Mouse (Mus musculus) c-Kit-positive CD71-negative TER-119-negative erythroid progenitor cells, embryonic 14.5 days (primary cell): ENCODE measurements at regions not wholly inside any gene's neighbourhood (a gene's known extent, or its start where the extent isn't known, plus 50 kb on each side); places are given as distances from the start of the nearest gene placed in this dataset.
A peak's percentile ranks its signal among the peaks of the same experiment; 100 is the strongest.

Source experiments
- DNase-seq: peaks from one replicate; pipeline ENCODE4 v3.0.0-alpha.2; 2013; ENCODE audit warnings: low read depth

DNA sequence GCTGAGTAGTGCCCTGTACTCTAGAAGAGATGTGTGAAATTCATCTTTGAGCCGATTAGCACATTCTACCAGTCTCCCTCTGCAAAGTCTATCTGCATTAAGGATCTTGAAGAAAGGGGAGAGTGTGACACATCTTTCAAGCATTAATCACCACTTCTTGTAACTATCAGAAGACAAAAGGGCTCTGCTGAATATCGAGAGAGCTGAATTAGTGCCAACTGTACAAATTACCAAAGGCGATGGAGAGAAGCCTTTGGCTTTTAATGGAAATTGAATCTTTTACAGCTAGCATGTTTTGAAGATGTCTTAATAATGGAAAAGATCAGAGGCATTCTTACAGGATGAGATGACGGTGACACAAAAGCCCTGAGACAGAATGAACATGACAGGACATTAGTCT lies 97.2 kb upstream of the Pam start:
- no peak for DNase-seq

DNA sequence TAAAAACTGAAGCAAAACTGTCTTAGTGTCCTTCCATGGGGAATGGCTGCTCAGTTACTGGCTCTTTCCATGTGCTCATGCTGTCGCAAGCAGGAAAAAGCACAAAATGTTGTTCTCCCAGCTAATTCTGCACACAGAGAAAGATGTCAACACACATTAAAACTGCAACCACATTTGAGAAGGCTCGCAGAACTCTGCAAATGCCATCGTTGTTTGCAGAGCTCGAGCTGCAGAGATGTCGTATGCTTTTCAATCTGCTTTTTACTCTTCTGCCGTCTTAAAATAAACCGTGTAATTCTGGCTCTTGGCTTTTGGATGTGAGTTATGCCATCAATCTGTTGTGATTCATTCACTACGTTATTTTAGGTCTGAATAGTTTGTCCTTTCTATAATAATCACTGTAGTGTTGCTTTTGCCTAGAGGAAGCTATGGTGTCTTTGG lies 96.6 kb upstream of the Pam start:
- no peak for DNase-seq

DNA sequence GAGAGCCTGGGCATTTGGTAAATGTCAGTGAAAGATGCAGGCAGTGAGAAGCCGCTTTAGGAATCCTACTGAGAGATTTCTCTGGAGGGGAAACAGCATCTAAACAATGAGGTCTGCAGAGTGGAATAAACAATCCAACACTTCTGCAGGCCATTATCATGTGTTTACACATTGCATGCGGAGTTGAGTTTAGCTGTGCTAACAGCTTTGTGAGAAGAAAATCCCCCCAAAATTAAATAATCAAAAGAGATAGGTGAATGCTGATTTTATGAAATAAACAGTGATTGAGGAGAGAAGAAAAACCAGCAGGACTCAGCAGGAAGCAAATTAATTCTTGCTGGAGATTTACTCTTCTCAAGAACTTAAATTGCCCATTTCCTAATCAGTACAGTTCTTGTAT lies 95.9 kb upstream of the Pam start:
- no peak for DNase-seq

DNA sequence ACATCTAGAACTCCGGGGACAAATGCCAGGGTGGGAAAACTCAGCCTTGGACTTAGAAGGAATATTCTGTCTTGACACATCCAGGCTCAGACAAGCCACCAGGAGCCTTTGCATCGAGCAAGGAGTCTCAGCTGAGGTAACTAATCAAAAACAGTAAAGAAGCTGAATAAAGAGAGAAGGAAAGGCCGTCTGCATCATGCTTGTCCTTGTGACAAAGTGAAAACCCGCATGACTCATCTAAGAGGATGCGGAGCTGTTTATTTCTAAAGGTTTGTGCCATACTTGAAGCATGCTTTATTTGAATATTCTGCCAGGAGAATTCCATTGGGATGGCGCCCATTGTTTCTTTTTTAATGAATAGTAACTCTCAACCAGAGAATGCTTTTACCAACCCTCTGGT lies 95.3 kb upstream of the Pam start:
- no peak for DNase-seq

DNA sequence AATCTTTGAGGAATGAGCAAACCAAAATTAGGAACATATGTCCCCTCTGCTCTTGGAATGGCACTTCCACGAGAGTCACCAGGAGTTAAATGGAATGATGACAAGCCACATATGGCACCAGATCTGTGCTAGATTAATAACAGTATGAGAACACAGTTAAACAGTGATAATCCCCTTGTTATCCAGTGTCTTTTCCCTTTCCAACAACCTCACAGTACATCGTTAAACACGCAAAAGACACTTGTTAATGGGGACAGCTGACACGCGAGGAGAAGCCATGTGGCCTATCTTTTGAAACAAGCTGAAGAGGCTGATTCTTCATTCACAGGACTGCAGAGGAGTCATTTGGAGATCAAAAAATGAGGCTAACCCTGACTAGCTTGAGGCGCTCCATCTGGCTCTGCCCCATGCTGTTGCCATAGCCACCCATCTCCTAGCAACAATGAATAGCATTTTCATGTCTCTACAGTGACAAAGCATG lies 94.6 kb upstream of the Pam start:
- no peak for DNase-seq

DNA sequence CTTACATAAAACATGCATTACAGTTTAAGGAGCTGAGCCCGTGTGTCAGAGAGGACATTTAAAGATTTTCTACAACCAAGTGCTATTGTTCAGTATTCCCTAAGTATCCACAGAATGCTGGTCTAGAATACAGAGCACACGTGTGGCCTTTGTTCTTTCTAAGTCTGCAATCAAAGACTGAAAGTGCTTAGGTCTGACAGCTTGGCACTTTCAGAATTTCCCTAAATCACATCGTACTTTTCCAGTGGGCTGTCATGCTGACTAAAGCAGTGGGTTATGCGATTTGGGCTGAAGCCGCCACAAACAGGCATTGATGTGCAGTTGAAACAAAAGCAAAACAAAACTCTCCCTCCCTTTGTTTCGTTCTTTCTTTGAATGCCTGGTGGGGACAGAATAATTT lies 84.9 kb upstream of the Pam start:
- no peak for DNase-seq

DNA sequence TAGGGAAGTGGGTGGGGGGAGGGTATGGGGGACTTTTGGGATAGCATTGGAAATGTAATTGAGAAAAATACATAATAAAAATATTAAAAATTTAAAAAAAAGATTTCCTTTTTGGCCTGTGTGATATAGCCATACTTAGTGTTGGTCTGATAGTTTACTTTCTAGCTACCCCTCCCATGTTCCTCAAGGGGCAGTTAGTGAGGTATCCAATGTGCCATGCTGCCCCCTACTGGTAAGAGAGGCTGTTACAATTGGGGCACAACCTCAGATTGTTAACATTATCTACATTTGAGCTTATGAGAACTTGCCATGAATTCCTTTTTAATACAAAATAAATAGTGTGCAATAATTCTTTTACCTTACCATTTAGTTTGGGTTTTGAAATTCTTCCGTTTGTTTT lies 83.6 kb upstream of the Pam start:
- DNase-seq, result peak; percentile 41

DNA sequence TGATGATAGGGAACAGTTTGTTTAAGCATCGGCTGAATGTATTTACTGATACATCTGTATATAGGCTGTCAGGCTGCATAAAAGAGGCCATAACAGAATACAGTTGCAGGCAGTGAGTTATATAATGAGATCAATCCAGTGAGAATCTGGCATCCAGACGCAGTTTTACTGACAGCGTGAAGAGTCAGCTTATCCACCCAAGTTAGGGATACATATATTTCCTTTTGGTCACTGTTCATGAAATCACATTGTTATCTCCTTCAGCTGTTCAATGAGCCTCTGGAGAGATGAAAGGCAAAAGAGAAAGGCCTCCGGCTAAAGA lies 79.3 kb upstream of the Pam start:
- no peak for DNase-seq

DNA sequence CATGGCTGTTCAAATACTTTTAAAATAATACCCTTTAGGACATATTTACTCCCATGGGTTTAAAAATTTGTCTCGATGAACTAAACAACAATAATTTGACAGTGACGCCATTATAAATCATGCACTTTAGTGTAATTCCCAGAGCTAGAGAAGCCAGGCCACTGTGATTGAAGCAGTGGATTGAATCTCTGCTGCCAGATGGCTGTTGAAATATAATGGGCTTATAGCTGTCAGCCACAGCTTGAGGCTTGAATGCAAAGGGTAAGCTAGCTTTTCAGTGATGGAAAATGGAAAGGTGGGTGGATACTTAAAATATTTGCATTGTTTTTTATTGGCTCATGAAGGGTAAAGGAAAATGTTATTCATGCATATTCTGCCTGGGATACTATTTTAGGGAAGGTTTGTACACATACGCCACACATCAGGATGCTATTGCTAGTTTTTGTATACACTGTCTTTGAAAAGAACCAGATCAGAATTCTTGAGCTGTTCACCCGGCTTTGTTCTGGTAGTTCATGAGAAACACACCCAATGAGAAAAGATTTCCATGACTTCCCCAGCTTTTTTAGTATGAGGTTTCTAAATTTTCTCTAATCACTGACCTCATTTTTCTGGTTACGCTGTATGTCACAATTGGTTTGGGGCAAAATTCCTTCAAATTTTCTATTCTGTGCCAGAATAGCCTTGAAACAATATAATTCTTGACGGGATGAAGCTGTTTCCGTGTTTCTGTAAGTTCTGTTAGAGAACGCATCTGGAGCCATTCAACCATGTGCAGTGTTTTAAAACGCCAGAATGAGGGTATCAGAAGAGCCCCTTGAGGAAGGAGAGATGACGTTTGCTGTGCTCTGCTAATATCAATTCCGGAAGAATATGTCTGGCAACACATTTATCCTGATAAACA lies 78.7 kb upstream of the Pam start:
- no peak for DNase-seq

DNA sequence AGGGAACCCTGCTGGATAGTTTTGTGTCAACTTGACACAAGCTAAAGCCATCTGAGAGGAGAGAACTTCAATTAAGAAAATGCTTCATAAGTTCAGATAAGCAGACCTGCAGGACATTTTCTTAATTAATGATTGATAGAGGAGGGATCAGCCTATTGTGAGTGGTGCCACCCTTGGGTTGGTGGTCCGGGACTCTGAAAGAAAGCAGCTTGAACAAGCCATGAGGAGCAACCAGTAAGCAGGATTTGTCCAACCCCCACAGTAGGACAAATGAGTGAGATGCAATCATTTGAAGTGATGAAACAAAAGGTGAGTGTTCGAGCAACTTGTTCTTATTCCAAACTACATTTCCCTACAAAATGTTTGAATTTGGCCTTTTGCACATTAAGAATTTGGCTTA lies 78.0 kb upstream of the Pam start:
- DNase-seq, result no peak

DNA sequence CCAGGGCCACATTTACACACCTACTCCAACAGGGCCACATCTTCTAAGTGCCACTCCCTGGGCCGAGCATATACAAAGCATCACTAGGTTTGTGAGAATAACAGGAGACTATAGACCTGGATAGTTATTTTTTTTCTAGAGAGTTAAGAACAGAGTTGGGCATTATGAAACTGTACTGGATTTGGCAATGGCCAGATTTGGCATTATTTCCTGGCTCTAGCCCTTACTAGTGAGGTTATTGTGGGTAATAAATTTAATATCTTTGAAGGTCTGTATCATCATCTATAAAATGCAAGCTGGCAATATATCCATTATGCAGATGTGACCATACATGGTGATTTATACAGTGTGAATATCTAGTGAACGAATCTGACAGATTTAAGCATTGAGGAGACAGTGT lies 75.8 kb upstream of the Pam start:
- DNase-seq, result no peak

DNA sequence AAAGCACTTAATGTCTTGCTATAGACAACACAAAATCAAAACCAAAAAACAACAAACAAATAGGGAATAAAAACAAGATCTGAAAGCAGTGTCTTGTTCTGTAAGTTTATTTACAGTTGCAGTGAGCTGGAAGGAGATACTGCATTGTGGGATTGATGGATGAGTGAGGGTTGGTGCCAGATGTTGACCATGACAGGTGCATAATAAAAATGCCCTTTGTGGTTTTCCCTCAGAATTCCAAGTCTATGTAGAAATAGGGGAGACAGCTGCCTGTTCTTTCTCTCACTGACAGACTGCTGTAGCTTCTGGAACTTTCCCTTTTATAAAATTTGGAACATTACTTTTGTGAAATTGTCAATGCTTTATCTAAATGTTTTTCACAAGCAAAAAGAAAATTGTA lies 73.9 kb upstream of the Pam start:
- no peak for DNase-seq

DNA sequence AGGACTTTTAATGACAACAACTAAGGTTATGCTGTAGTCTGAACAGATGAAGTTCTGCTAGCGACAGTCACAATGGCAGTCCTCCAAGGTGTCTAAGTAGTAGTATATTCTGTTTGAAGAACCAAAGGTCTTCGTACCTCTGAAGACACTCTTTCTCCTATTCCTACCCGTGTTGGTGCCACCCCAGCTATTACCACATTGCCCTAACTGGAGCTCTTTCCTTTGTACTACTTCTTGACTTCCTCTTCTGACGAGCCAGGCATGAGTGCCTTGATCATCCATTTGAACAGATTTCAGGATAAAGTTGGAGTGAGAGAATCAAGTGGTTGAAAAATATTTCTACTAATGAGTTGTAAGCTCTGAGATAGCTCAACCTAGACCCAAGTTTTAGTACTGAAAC lies 72.4 kb upstream of the Pam start:
- DNase-seq, result no peak

DNA sequence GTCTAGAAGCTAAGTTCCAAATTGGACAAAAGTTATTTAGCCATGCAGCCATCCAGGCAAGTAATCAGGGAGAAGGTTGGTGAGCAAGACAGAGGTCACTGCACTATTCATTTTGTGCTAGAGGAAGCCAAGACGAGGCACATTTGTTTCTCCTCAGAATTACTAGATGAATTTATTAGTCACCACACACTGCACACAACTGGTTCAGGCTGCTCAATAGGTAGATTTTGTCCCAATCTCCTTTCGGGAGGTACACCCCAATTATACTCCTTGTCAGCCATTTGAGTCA lies 67.1 kb upstream of the Pam start:
- no peak for DNase-seq

DNA sequence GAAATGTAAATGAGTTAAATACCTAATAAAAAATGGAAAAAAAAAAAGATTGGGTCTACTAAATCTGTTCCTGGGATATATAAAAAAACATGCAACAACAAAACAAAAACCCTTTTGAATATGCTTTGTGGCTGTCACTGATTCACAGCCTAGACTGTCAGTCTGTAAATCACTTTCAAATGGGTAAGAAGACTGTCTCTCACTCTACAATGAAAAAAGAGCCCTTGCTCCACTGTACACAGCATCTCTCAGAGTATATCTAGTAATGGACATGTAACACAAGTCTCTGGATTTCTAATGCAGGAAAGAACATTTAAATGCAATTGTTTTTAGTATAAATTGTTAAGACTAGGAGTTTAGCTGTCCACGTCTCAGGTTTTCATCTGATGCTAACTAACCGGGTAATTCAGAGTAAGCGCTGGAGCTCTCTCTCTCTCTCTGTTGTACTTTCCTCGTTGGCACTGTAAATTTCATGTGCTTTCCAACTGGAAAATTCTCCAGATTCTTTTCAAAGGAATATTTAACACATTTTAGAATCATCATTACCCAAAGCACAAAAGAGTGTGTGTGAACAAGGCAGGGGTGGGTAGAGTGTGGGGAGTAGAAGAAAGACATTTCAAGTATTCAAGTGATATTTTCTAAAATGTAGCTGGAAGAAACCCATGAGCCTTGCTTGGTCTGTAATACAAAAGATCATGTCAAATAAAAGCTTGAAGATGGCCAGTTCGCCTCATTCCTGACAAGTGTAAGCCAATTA lies 66.6 kb upstream of the Pam start:
- DNase-seq, result no peak

DNA sequence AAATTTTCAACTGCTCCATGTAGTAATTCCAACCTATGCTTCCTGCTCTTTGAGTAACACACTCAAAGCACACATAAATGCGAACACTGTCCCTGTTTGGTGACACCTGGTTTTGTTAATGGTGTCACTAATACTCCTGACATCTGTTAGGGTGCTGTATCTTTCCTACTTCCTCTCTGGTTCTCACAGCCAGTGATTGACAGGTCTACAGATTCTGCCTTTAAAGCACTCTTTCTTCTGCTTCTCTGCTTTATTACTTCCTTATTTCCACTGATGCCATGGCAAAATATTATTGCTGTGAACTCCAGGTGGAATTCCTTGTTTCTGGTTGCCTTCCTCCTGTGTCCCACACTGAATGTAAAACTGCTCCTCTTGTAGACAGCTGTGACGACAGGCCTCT lies 63.5 kb upstream of the Pam start:
- no peak for DNase-seq

DNA sequence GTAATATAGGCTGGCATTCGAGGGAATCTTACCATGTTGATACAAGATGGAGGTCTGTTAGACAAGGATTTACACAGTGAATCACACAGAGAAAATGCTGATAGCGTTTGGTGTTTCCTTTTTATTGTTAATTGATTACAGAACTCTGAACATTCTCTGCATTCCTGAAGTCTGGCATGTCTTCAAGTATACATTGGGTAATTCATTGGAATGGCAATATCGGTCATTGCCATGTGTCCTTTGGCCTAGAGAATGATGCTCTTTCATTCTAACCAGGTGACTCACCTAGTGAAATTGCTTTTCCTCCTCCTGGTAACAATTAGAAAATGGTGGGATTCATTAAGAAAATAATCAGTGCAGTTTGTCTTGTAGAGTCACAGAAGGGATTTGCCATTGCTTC lies 51.9 kb upstream of the Pam start:
- no peak for DNase-seq
